ENCODE assay signal across 8 mouse cellular contexts in genomic region chrX:167103501-167104246, GRCm38 (mm10).
A peak's percentile ranks its signal among the peaks of the same experiment; 100 is the strongest.
DNase-seq lines count a peak whose midpoint lies in the region; TF ChIP-seq lines count a peak whose summit lies in the region.

No protein-coding gene starts in this region.

- H3K27ac ChIP-seq in cortical plate, adult 2 months (ENCODE audit: insufficient read depth, low read length) = peak overlapping the region; percentile 87

- no peak overlapping the region for H3K4me3 ChIP-seq in cortical plate, adult 2 months (ENCODE audit: insufficient read depth, low read length)

- DNase-seq in kidney, postnatal 10 days = peak; percentile 8
- DNase-seq in kidney, adult 18-20 months = no peak
- DNase-seq in heart, postnatal 10 days = peak; percentile 16 to 19
- peak; percentile 64 for DNase-seq in lung, postnatal 36 days
- DNase-seq in urinary bladder, postnatal 36 days (ENCODE audit: low spot score in 2 of 2) = no peak
- no peak for DNase-seq in c-Kit-positive CD71-positive TER-119-positive erythroid progenitor cells, embryonic 14.5 days (ENCODE audit: low spot score)
- no peak for DNase-seq in cerebellum, adult 8-10 months

- no peaks in the 10 kb centered on the region for H3K4me1 ChIP-seq in cortical plate, adult 2 months (ENCODE audit: control insufficient read depth, insufficient read depth, low read length)

- intact Hi-C loops in heart, postnatal 10 days (cut with DNase I) = loop anchor here (5.0 kb wide), 2 partner anchors 104 to 441 kb away; partner anchors contain the start of gene Tmsb4x

- no peak for TF ChIP-seq CTCF in cortical plate, adult 2 months (IDR thresholded peaks at IDR 0.05; ENCODE audit: extremely low read depth, insufficient read depth, low read length)

- TF ChIP-seq POLR2A in cortical plate, adult 2 months (IDR thresholded peaks at IDR 0.05; ENCODE audit: extremely low read depth, insufficient read depth, low read length) = no peak

Comparison
In these comparisons a context has a peak if more than half of its experiments do, and no peak if none do; other contexts are left out.
1. DNase-seq: peak in kidney, postnatal 10 days (single experiment), heart, postnatal 10 days (2 of 2) and lung, postnatal 36 days (single experiment); none in kidney, adult 18-20 months (single experiment), urinary bladder, postnatal 36 days (0 of 2), c-Kit-positive CD71-positive TER-119-positive erythroid progenitor cells, embryonic 14.5 days (single experiment) and cerebellum, adult 8-10 months (single experiment).